Mouse (Mus musculus) ES-E14 (cell line): ENCODE results near the gene Gm21731.
"Not testable (repeated sequence)": the region's sequence is repeated elsewhere in the genome, so short reads cannot be mapped to it uniquely, and the experiment has no call there.

ENCODE experiments used
- CHD2 ChIP-seq: IDR thresholded peaks from 2 replicates; pipeline ENCODE4 v1.6.1; 2014; ENCODE audit warnings: mild to moderate bottlenecking, low read depth, low read length, inconsistent platforms
- ZC3H11A ChIP-seq: IDR thresholded peaks from 2 replicates; pipeline ENCODE4 v1.6.1; 2012; ENCODE audit warnings: low read depth, mild to moderate bottlenecking, inconsistent platforms, low read length, borderline replicate concordance
- ZNF384 ChIP-seq: IDR thresholded peaks from 2 replicates; pipeline ENCODE4 v1.6.1; 2012; ENCODE audit warnings: low read depth, low read length, inconsistent platforms

DNA sequence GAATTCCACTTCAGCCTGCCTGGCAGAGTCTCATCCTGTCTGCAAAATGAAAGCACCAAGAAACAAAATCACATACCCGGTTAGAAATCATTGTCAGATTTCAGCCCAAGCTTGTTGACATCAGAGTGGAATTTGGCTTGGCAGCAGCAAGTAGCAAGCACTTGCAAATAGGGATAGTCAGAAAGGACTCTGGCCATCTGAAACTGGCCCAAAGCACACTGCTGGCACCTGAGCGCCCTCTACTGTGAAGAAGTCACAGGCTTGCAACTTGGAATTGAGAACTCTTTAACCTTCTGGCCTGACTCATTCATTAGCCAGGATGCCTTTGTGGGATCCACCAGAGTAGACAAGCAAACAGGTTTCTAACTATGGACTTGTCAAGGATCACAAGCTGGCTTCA is 38.9 kb downstream of the Gm21731 start:
- TF ChIP-seq ZC3H11A, ZNF384, CHD2: not testable (repeated sequence)
